Mouse (Mus musculus): ENCODE results near the gene Il18. TPM values are rescaled to one million over a fixed set of nuclear protein-coding genes. Genes with fewer than 3 reads are reported as not detected.
A peak's percentile ranks its signal among the peaks of the same experiment; 100 is the strongest.

The Il18 gene
- polyA plus RNA-seq, 1 experiment from 2014 or later: 0.88 TPM

DNA sequence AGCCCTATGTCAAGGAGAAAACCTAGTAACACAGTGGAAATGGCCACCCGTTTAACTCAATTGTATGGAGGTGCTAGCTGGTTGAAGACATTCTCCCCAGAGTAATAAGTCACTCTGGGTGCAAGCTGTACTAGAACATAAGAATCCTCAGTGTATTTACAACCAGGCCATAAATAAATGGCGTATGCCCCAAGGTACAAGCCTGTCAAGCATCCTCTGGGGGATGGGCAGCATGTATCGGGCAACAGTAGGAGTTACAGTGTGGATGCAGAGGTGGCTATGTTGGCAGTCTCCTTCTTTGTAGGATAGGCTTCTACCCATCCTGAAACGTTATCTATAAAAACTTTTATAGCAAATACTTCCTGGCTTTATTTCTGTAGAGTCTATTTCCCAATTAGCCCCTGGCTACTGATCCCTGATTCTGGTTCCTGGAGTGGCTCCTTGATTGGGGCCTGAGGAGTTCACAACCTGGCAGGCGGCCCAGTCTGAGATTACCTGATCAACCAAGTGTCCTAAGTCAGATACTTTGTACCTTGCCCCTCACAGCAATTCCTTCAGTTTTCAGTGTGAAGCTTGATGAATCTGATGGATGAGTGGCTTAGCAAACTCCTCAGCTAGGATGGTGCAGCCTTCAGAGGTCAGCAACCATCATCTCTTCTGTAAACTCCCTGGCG lies 30.7 kb downstream of the Il18 start:
- no peak overlapping the region for H3K4me3 ChIP-seq (ENCODE audit: low read depth, low read length)
- H3K9me3 ChIP-seq (ENCODE audit: control insufficient read depth, low read length): no peaks in the 10 kb centered on the region
- ATAC-seq (ENCODE audit: insufficient number of reproducible peaks, low FRiP score, low TSS enrichment, low read depth) (no peak), DNase-seq (ENCODE audit: low spot score) (no peak)
- H3K4me1 ChIP-seq (ENCODE audit: control insufficient read depth, insufficient read depth, low read length): no peaks in the 10 kb centered on the region
- no peak overlapping the region for H3K27ac ChIP-seq (replicated peaks; ENCODE audit: low read depth, low read length)
- 71% methylated on average over 6 of the region's 6 CpGs for WGBS
- no peak overlapping the region for H3K4me2 ChIP-seq (ENCODE audit: low read depth, severe bottlenecking)
- no peaks in the 10 kb centered on the region for H3K27me3 ChIP-seq (ENCODE audit: control insufficient read depth, insufficient read depth, low read length)
- H3K9ac ChIP-seq (ENCODE audit: low read length): no peak overlapping the region
- H3K36me3 ChIP-seq (ENCODE audit: control insufficient read depth, insufficient read depth, low read length): no peaks in the 10 kb centered on the region

GRCm38 (mm10) chr9:50586955-50587354 lies 32.3 kb downstream of the Il18 start:
- H3K4me2 ChIP-seq (ENCODE audit: low read depth, severe bottlenecking): no peak overlapping the region
- 78% methylated on average over 4 of the region's 4 CpGs for WGBS
- no peaks in the 10 kb centered on the region for H3K9me3 ChIP-seq (ENCODE audit: control insufficient read depth, low read length)
- no peaks in the 10 kb centered on the region for H3K36me3 ChIP-seq (ENCODE audit: control insufficient read depth, insufficient read depth, low read length)
- no peak overlapping the region for H3K9ac ChIP-seq (ENCODE audit: low read length)
- DNase-seq (ENCODE audit: low spot score) (no peak), ATAC-seq (ENCODE audit: insufficient number of reproducible peaks, low FRiP score, low TSS enrichment, low read depth) (no peak)
- H3K4me1 ChIP-seq (ENCODE audit: control insufficient read depth, insufficient read depth, low read length): no peaks in the 10 kb centered on the region
- H3K27me3 ChIP-seq (ENCODE audit: control insufficient read depth, insufficient read depth, low read length): no peaks in the 10 kb centered on the region
- no peak overlapping the region for H3K4me3 ChIP-seq (ENCODE audit: low read depth, low read length)
- no peak overlapping the region for H3K27ac ChIP-seq (replicated peaks; ENCODE audit: low read depth, low read length)

DNA sequence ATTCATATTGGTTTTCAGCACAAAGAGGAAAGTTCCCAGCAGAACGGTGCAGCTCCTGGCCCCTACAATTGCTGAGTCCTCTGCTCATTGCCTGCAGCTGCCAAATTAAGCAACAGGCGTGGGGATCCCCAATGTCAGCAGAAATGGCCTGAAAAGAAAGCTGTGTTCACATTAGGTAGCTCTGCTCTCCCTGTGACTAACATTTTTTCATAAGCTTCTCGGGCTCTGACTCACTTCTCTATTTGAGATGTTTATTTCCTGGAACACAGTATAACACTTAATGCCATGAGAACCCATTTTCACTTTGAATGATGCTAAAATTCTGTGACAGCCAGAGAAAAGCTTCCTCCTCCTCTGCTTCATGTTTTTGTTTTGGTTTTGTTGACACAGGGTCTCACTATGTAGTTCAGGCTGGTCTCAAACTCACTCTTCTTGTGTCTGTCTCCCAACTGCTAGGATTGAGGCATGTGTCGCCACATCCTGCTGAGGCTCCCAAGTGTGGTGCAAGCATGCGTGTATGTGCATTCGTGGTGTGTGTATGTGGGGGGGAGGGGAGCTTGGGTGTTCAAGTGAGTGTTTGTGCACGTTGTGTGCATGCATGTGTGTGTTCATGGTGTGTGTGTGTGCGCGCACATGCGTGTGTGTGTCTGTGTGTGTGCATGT lies 36.4 kb downstream of the Il18 start:
- Histone ChIP-seq H3K36me3 (ENCODE audit: control insufficient read depth, insufficient read depth, low read length) (peaks cover 2% of the 10 kb centered on the region; the same call in 1 of the 2 replicates), H3K4me1 (ENCODE audit: control insufficient read depth, insufficient read depth, low read length) (no peaks in the 10 kb centered on the region), H3K9me3 (ENCODE audit: control insufficient read depth, low read length) (no peaks in the 10 kb centered on the region), H3K9ac (ENCODE audit: low read length) (no peak overlapping the region), H3K4me3 (ENCODE audit: low read depth, low read length) (no peak overlapping the region), H3K27ac (replicated peaks; ENCODE audit: low read depth, low read length) (no peak overlapping the region), H3K4me2 (ENCODE audit: low read depth, severe bottlenecking) (no peak overlapping the region), H3K27me3 (ENCODE audit: control insufficient read depth, insufficient read depth, low read length) (no peaks in the 10 kb centered on the region)
- WGBS: 77% methylated on average over 10 of the region's 10 CpGs
- DNase-seq (ENCODE audit: low spot score) (no peak), ATAC-seq (ENCODE audit: insufficient number of reproducible peaks, low FRiP score, low TSS enrichment, low read depth) (no peak)

GRCm38 (mm10) chr9:50592955-50593354 lies 38.3 kb downstream of the Il18 start:
- H3K9ac ChIP-seq (ENCODE audit: low read length): no peak overlapping the region
- 89% methylated on average over 9 of the region's 9 CpGs for WGBS
- no peak overlapping the region for H3K4me3 ChIP-seq (ENCODE audit: low read depth, low read length)
- H3K9me3 ChIP-seq (ENCODE audit: control insufficient read depth, low read length): no peaks in the 10 kb centered on the region
- H3K4me2 ChIP-seq (ENCODE audit: low read depth, severe bottlenecking): no peak overlapping the region
- peaks cover 13% of the 10 kb centered on the region; the same call in 1 of the 2 replicates for H3K36me3 ChIP-seq (ENCODE audit: control insufficient read depth, insufficient read depth, low read length)
- H3K4me1 ChIP-seq (ENCODE audit: control insufficient read depth, insufficient read depth, low read length): no peaks in the 10 kb centered on the region
- DNase-seq (ENCODE audit: low spot score) (no peak), ATAC-seq (ENCODE audit: insufficient number of reproducible peaks, low FRiP score, low TSS enrichment, low read depth) (no peak)
- no peaks in the 10 kb centered on the region for H3K27me3 ChIP-seq (ENCODE audit: control insufficient read depth, insufficient read depth, low read length)
- H3K27ac ChIP-seq (replicated peaks; ENCODE audit: low read depth, low read length): no peak overlapping the region

- no peaks in the 10 kb centered on the region for H3K9me3 ChIP-seq (ENCODE audit: control insufficient read depth, low read length)
- H3K4me2 ChIP-seq (ENCODE audit: low read depth, severe bottlenecking): no peak overlapping the region
- H3K4me1 ChIP-seq (ENCODE audit: control insufficient read depth, insufficient read depth, low read length): no peaks in the 10 kb centered on the region
- H3K4me3 ChIP-seq (ENCODE audit: low read depth, low read length): no peak overlapping the region
- H3K27me3 ChIP-seq (ENCODE audit: control insufficient read depth, insufficient read depth, low read length): no peaks in the 10 kb centered on the region
- WGBS: 74% methylated on average over 3 of the region's 3 CpGs
- H3K9ac ChIP-seq (ENCODE audit: low read length): no peak overlapping the region
- DNase-seq (ENCODE audit: low spot score): peak; percentile 49
- no peak overlapping the region for H3K27ac ChIP-seq (replicated peaks; ENCODE audit: low read depth, low read length)
- H3K36me3 ChIP-seq (ENCODE audit: control insufficient read depth, insufficient read depth, low read length): peaks cover 15% of the 10 kb centered on the region; the same call in 1 of the 2 replicates
- ATAC-seq (ENCODE audit: insufficient number of reproducible peaks, low FRiP score, low TSS enrichment, low read depth): no peak
Measured at GRCm38 (mm10) chr9:50593544-50593943, 38.9 kb downstream of the Il18 start.

DNA sequence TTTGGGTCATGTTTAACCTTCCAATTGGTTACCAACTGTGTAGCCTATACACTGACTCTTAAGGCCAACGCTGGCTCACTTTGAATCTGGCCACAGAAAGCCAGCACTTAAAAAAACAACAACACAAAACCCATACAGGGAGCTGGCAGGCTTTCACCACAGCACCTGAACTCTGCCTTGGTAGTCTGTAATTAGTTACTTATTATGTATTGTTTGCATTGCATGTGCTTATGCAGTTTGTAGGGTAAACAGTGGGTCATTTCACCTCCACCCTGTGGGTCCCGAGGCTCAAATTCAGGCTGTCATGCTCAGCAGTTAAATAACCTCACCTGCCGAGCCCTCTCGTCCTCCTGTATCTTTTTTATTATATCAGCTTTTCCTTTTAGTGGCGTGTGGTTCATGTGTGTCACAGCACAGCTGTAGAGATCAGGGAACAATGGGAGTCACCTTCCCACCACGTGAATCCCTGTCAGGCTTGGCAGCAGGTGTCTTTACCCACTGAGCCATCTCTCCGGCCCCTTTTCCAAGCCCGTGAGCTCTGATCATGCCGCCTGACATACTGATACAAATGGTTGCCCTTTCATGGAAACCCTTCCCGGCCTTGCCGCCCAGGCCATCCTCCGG lies 40.3 kb downstream of the Il18 start:
- Histone ChIP-seq H3K4me3 (ENCODE audit: low read depth, low read length) (no peak overlapping the region), H3K4me1 (ENCODE audit: control insufficient read depth, insufficient read depth, low read length) (no peaks in the 10 kb centered on the region), H3K27ac (replicated peaks; ENCODE audit: low read depth, low read length) (no peak overlapping the region), H3K9ac (ENCODE audit: low read length) (no peak overlapping the region), H3K9me3 (ENCODE audit: control insufficient read depth, low read length) (no peaks in the 10 kb centered on the region), H3K36me3 (ENCODE audit: control insufficient read depth, insufficient read depth, low read length) (peaks cover 22% of the 10 kb centered on the region; the same call in 1 of the 2 replicates), H3K27me3 (ENCODE audit: control insufficient read depth, insufficient read depth, low read length) (no peaks in the 10 kb centered on the region), H3K4me2 (ENCODE audit: low read depth, severe bottlenecking) (no peak overlapping the region)
- DNase-seq (ENCODE audit: low spot score): no peak
- 80% methylated on average over 12 of the region's 12 CpGs for WGBS
- no peak for ATAC-seq (ENCODE audit: insufficient number of reproducible peaks, low FRiP score, low TSS enrichment, low read depth)

DNA sequence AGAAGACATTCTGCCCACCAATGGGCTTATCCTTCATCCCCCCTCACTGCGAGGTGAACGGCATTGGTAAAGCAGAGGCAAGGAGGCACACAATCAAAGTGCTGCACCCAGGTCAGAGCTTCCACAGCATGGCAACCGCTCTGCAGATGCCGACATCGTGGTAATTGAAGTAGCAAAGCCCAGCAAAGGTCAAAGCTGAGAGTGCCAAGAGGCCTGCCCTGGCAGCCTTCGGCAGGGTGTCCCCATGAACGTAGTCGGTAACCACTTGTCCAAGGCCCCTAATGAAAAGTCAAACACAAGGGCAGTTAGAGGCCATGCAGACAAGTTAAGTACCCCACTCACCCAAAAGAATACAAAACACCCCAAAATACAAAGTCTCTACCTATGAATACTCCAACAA lies 42.3 kb downstream of the Il18 start:
- no peak for ATAC-seq (ENCODE audit: insufficient number of reproducible peaks, low FRiP score, low TSS enrichment, low read depth)
- no peak overlapping the region for H3K4me3 ChIP-seq (ENCODE audit: low read depth, low read length)
- H3K4me1 ChIP-seq (ENCODE audit: control insufficient read depth, insufficient read depth, low read length): no peaks in the 10 kb centered on the region
- H3K4me2 ChIP-seq (ENCODE audit: low read depth, severe bottlenecking): no peak overlapping the region
- no peaks in the 10 kb centered on the region for H3K27me3 ChIP-seq (ENCODE audit: control insufficient read depth, insufficient read depth, low read length)
- no peaks in the 10 kb centered on the region for H3K9me3 ChIP-seq (ENCODE audit: control insufficient read depth, low read length)
- no peak overlapping the region for H3K9ac ChIP-seq (ENCODE audit: low read length)
- no peak for DNase-seq (ENCODE audit: low spot score)
- WGBS: 93% methylated on average over 8 of the region's 8 CpGs
- no peak overlapping the region for H3K27ac ChIP-seq (replicated peaks; ENCODE audit: low read depth, low read length)
- peaks cover 24% of the 10 kb centered on the region; the same call in 1 of the 2 replicates for H3K36me3 ChIP-seq (ENCODE audit: control insufficient read depth, insufficient read depth, low read length)

DNA sequence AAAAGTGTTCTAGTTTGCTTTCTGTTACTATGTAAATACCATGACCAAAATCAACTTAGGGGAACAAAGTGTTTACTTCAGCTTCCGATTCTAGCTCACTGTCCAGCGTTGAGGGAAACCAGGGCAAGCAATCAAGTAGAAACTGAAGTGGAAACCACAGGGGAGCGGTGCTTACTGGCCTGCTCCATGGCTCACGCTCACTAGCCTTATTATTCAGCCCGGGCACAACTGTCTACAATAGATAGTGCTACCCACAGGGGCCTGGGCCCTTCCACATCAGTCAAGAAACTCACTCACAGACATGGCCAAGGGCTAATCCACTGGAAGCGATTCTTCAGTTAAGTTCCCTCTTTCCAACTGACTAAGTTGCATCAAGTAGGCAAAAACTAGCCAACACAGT lies 46.9 kb downstream of the Il18 start:
- H3K9ac ChIP-seq (ENCODE audit: low read length): no peak overlapping the region
- H3K4me1 ChIP-seq (ENCODE audit: control insufficient read depth, insufficient read depth, low read length): peaks cover 4% of the 10 kb centered on the region
- H3K4me2 ChIP-seq (ENCODE audit: low read depth, severe bottlenecking): no peak overlapping the region
- ATAC-seq (ENCODE audit: insufficient number of reproducible peaks, low FRiP score, low TSS enrichment, low read depth) (no peak), DNase-seq (ENCODE audit: low spot score) (no peak)
- no peak overlapping the region for H3K27ac ChIP-seq (replicated peaks; ENCODE audit: low read depth, low read length)
- WGBS: 92% methylated on average over 6 of the region's 6 CpGs
- no peak overlapping the region for H3K4me3 ChIP-seq (ENCODE audit: low read depth, low read length)
- H3K36me3 ChIP-seq (ENCODE audit: control insufficient read depth, insufficient read depth, low read length): peaks cover 20% of the 10 kb centered on the region; the same call in 1 of the 2 replicates
- H3K27me3 ChIP-seq (ENCODE audit: control insufficient read depth, insufficient read depth, low read length): no peaks in the 10 kb centered on the region
- H3K9me3 ChIP-seq (ENCODE audit: control insufficient read depth, low read length): no peaks in the 10 kb centered on the region
